Mouse (Mus musculus): ENCODE results near the gene Cdkl3.
A peak's percentile ranks its signal among the peaks of the same experiment; 100 is the strongest.

The Cdkl3 gene

GRCm38 (mm10) chr11:52003772-52004528, at the start of gene Cdkl3:
Gene Cdkl3, plus strand, starts transcription at chr11:52004221.
- peak; percentile 91 to 92 for DNase-seq

GRCm38 (mm10) chr11:51956112-51956511, 47.9 kb upstream of the Cdkl3 start:
- no peak for DNase-seq

- no peak for DNase-seq
These were observed 46.3 kb upstream of the Cdkl3 start for GRCm38 (mm10) chr11:51957760-51958159.

- DNase-seq = no peak
These were observed 44.5 kb upstream of the Cdkl3 start for GRCm38 (mm10) chr11:51959511-51959910.

GRCm38 (mm10) chr11:51960061-51960460, 44.0 kb upstream of the Cdkl3 start:
- DNase-seq = no peak

- peak in 1 of 2 experiments; percentile 30 for DNase-seq
These were observed 43.0 kb upstream of the Cdkl3 start for GRCm38 (mm10) chr11:51960967-51961471.

GRCm38 (mm10) chr11:51961761-51962160, 42.3 kb upstream of the Cdkl3 start:
- DNase-seq = no peak

- no peak for DNase-seq
These were observed 41.7 kb upstream of the Cdkl3 start for GRCm38 (mm10) chr11:51962277-51962676.

GRCm38 (mm10) chr11:51966651-51967050, 37.4 kb upstream of the Cdkl3 start:
- DNase-seq = no peak

GRCm38 (mm10) chr11:51967443-51968401, 36.3 kb upstream of the Cdkl3 start, which contains the start of gene Cdkn2aipnl:
Gene Cdkn2aipnl, plus strand, starts transcription at chr11:51967661.
- DNase-seq = peak; percentile 99

- DNase-seq = no peak
These were observed 35.1 kb upstream of the Cdkl3 start for GRCm38 (mm10) chr11:51968896-51969295.

- no peak for DNase-seq
These were observed 34.5 kb upstream of the Cdkl3 start for GRCm38 (mm10) chr11:51969511-51969910.

- no peak for DNase-seq
These were observed 32.4 kb upstream of the Cdkl3 start for GRCm38 (mm10) chr11:51971644-51972043.

GRCm38 (mm10) chr11:51999611-52000289, 4.3 kb upstream of the Cdkl3 start:
- DNase-seq = peak; percentile 64 to 69

- DNase-seq = peak; percentile 93 to 95
These were observed 3.6 kb upstream of the Cdkl3 start, which contains the start of gene Ube2b for GRCm38 (mm10) chr11:52000290-52000962. Gene Ube2b, minus strand, starts transcription at chr11:52000762.

GRCm38 (mm10) chr11:52001341-52001740, 2.7 kb upstream of the Cdkl3 start:
- DNase-seq = no peak

GRCm38 (mm10) chr11:52001861-52002260, 2.2 kb upstream of the Cdkl3 start:
- no peak for DNase-seq

GRCm38 (mm10) chr11:52002842-52003504, 1.0 kb upstream of the Cdkl3 start:
- no peak for DNase-seq

- no peak for DNase-seq
These were observed 583 bp upstream of the Cdkl3 start for GRCm38 (mm10) chr11:52003505-52003771.

- DNase-seq = no peak
These were observed 1.6 kb downstream of the Cdkl3 start for GRCm38 (mm10) chr11:52005586-52005985.

- DNase-seq = no peak
These were observed 7.0 kb downstream of the Cdkl3 start for GRCm38 (mm10) chr11:52011011-52011410.

- no peak for DNase-seq
These were observed 7.5 kb downstream of the Cdkl3 start for GRCm38 (mm10) chr11:52011541-52011940.
